Mouse (Mus musculus): ENCODE results near the gene Vpreb3.

DNA sequence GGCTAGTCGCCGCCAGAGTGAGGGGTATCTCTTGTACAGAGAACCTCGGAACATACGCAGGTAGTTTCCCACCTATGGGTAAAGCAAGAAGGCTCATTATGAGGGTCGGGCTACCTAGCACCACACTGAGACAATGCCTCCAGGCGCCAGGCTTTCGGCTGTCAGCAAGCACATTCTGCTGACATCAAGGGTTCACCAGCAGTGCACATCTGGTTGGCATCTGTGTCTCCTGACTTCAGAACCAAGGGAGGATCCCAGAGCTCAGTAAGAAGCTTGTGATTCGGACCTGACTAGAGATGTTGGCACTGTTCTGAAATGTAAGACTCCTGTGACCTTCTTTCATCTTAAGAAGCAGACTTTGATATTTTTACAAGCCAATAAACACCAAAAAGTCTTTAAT lies 26.0 kb upstream of the Vpreb3 start:
- no peak for TF ChIP-seq CTCF (IDR thresholded peaks at IDR 0.05; ENCODE audit: low read depth)
- TF ChIP-seq EP300 (IDR thresholded peaks at IDR 0.05; ENCODE audit: low read depth), result no peak

Data from liver, postnatal 0 days (tissue).